Mouse (Mus musculus): Measurements from ENCODE around the gene Mgat4c.

Gene Mgat4c

GRCm38 (mm10) chr10:101681437-101681912, at the start of gene Mgat4c:
Gene Mgat4c, plus strand, starts transcription at chr10:101681487.
- DNase-seq (ENCODE audit: low read depth, low spot score) = no peak

DNA sequence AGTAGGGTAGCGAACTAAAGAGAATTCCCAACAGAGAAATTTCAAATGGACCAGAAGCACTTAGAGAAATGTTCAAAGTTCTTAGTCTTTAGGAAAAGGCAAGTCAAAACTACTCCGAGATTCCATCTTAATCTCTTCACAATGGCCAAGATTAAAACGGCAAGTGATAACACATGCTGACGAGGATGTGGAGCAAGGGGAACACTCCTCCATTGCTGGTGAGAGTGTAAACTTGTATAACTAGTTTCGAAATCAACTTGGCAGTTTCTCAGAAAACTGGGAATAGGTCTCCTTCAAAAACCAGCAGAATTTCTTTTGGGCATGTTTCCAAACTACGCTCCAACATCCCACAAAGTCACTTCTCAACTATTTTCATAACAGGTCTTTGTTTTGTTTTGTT, 46.0 kb upstream of the Mgat4c start:
- no peak for DNase-seq (ENCODE audit: low read depth, low spot score)

DNA sequence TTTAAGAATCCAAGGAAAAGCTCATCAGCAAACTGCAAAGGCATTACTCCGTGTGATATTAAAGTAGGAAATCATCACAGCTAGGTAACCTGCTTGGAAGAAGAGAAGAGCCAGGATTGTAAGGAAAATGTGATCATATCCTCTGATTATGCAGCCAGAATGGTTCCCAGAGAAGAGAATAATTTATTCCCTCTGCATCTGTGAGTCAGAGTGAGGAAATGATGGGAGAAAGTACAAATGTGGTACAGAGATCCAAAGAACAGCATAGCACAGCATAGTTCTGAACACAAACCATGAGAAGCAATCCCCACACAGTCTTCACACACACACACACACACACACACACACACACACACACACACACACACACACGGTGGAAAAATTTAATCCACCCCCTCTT, 40.2 kb upstream of the Mgat4c start:
- DNase-seq (ENCODE audit: low read depth, low spot score) = no peak

- no peak for DNase-seq (ENCODE audit: low read depth, low spot score)
These were observed 627 bp downstream of the Mgat4c start for GRCm38 (mm10) chr10:101681914-101682313.

DNA sequence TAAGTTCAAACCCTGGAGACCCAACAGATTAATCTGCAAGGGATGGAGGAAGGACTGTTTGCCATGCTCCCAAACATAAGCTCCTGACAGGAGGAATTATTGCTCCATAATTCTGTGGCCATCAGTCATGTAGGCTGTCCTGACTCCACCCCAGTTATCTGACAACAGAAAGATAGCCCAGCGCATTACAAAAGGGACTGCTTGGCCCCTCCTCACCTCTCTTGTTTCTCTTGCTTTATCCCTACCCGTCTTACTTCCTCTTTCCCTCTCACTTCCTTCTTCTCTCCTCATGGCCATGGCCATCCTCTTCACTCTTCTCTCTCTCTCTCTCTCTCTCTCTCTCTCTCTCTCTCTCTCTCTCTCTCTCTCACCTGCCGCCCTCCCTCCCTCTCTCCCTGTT, 80.5 kb downstream of the Mgat4c start:
- DNase-seq (ENCODE audit: low read depth, low spot score) = no peak

DNA sequence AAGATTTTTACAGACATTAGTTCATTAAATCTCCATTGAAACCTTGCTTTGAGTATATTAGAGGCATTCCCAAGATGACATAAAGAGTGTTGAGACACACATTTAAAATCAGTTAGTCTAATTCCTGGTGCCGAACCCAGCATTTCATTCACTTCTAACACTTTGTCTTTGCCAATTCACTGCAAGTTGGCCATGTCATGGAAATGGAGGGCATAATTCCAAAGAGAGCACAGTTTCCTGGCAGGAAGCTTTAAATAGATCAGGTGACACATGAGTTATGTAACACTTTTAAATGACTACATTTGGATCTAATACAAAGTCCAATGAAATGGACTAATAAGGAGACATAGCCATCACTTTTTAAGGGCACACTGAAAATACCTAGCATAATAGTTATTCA, 89.4 kb downstream of the Mgat4c start:
- peak; percentile 3 for DNase-seq (ENCODE audit: low read depth, low spot score)

DNA sequence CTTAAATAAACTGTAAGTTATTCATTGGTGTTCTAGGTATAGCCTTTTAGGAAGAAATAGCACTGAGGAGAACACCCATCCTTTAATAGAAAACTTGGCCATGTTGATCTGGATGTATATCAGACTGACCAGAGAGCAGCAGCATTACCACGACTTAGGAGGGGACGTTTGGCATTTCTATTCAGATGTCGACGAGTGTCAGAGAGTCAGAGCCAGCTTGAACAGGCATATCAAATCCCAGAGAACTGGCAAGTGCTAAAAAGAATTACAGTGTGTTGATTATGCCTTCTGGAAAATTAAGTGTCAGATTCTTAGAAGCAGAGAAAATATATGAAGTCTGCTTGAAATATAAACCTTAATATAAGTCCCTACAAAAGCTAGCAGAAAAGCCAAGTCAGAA, 89.9 kb downstream of the Mgat4c start:
- no peak for DNase-seq (ENCODE audit: low read depth, low spot score)

DNA sequence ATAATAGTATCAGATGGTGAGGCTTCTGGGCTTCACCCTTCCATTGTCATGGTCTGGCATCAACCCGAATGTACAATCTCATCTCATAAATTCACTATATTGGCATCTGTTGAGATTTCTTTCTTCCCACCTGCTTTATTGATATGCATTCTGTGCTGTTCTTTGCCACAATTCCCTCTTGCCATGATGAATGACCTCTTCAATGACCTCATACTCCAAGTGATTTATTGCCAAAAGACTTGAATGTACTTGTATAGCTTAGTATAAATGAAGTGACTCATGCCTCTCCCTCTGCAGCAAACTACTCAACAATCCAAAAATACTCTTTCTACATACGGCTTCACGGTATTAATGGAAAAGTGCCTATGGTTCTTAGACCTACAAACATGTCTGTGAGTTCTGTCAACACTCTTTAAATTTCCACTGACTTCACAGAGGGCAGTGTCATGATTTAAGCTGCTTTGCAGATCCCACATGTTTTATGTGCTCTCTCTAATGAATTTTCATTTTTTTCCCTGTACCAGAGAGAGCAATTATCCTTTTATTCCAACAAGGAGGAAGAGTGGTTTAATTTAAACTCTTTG, 102.0 kb downstream of the Mgat4c start:
- DNase-seq (ENCODE audit: low read depth, low spot score) = no peak

DNA sequence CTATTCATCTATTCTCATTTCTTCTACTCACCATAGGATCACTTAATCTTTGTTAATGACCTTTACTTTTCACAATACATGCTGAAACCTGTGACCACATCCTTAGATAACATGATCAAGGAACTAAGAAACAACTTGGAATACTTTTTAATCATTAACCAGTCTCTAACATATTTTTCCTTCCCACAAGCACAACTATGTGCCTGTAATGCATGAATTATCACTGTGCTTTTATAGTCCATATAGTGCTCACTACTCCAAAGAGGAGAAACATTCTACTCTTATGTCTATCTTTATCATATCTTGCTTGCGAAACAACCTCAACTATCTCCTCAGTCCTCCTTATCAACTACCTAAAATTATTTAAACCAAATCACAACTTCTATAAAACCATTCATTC, 114.2 kb downstream of the Mgat4c start:
- DNase-seq (ENCODE audit: low read depth, low spot score) = no peak

- DNase-seq (ENCODE audit: low read depth, low spot score) = no peak
These were observed 117.7 kb downstream of the Mgat4c start for GRCm38 (mm10) chr10:101798831-101799474.

DNA sequence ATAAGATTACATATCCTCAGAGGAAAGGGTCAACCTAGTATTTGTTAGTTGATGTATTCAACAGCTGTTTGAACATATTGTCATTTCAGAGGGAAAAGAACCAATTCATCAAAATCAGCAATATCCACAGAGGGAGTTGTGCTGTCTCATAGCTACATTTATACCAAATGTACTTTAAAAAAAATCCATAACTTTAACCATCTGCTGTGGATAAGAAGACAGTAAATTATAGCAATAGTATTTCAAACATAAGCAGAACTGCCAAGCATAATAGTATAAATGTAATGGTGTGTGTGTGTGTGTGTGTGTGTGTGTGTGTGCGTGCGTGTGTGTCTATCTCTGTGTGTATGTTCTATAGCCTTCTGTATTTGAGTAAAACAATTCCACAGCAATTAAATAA, 127.5 kb downstream of the Mgat4c start:
- no peak for DNase-seq (ENCODE audit: low read depth, low spot score)

- no peak for DNase-seq (ENCODE audit: low read depth, low spot score)
These were observed 135.6 kb downstream of the Mgat4c start for GRCm38 (mm10) chr10:101816902-101817301.

- no peak for DNase-seq (ENCODE audit: low read depth, low spot score)
These were observed 146.7 kb downstream of the Mgat4c start for GRCm38 (mm10) chr10:101827944-101828343.

GRCm38 (mm10) chr10:101856115-101856514, 174.8 kb downstream of the Mgat4c start:
- DNase-seq (ENCODE audit: low read depth, low spot score) = no peak

- DNase-seq (ENCODE audit: low read depth, low spot score) = no peak
These were observed 208.6 kb downstream of the Mgat4c start for GRCm38 (mm10) chr10:101889866-101890265.

- no peak for DNase-seq (ENCODE audit: low read depth, low spot score)
These were observed 236.1 kb downstream of the Mgat4c start for GRCm38 (mm10) chr10:101917328-101917814.

DNA sequence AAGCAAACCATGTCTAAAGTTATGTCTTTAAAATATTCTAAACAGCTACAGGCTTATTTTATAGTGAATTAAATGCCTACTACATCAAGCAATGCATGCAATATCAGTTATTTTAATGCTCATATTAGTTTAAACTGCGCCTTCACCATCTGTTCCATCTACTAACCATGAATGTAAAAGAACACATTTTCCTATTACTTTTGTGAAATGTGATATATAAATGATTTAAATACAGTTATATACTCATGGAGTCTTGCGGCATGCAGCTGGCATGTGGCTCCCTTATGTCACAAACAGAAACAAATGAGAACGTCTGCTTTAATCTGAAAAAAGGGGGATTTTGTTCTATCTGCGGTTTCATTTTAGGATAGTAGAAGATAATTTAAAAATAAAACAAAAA, 316.3 kb downstream of the Mgat4c start:
- DNase-seq (ENCODE audit: low read depth, low spot score) = no peak

GRCm38 (mm10) chr10:102042513-102042912, 361.2 kb downstream of the Mgat4c start:
- no peak for DNase-seq (ENCODE audit: low read depth, low spot score)

- no peak for DNase-seq (ENCODE audit: low read depth, low spot score)
These were observed 374.9 kb downstream of the Mgat4c start for GRCm38 (mm10) chr10:102056218-102056617.

- DNase-seq (ENCODE audit: low read depth, low spot score) = no peak
These were observed 375.8 kb downstream of the Mgat4c start for GRCm38 (mm10) chr10:102056975-102057565.

GRCm38 (mm10) chr10:102074541-102075398, 393.5 kb downstream of the Mgat4c start:
- no peak for DNase-seq (ENCODE audit: low read depth, low spot score)

DNA sequence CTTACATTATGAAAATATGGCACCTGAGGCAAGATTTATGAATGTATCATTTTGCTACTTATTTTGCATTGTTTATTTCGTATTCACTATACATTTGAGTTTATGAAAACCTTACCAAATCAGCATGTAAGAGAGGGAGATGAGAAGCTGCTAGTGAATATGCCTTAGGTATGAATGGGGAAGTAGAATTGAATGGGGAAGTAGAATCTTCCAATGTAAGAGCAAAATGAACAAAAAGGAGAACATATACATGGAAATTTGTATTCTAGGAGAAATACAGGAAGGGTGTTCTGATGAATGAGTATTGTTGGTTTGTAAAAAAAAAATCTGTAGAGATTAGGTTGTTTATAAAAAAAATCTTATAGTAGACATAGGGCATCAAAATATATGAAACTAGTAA, 441.9 kb downstream of the Mgat4c start:
- DNase-seq (ENCODE audit: low read depth, low spot score) = no peak
